Mouse (Mus musculus) liver, adult 2 months (tissue): ENCODE measurements around the gene Spryd3.

Experiments
- CTCF ChIP-seq: fragments of 200-500 bp; IDR thresholded peaks from 2 replicates; pipeline ENCODE4 v1.5.1; 2011; ENCODE audit warnings: low read depth, low read length, control low read depth
- POLR2A ChIP-seq: fragments of 200-500 bp; IDR thresholded peaks from 2 replicates; pipeline ENCODE4 v1.6.1; 2011; ENCODE audit warnings: low read length, control low read depth; ENCODE audit not compliant: insufficient read depth; ENCODE audit errors: extremely low read depth

GRCm38 (mm10) chr15:102165468-102166100 is 29.6 kb upstream of the Spryd3 start:
- no peak for TF ChIP-seq CTCF
- TF ChIP-seq POLR2A: no peak
